Mouse (Mus musculus) embryonic facial prominence, embryonic 13.5 days (tissue): Measurements from ENCODE around the gene Lrfn2. TPM values are rescaled to one million over a fixed set of nuclear protein-coding genes. Genes with fewer than 3 reads are reported as not detected.

Source experiments
- ATAC-seq: fragments of 200-750 bp; cut with Nextera tagmentation; 2 replicates; pipeline ENCODE4 v1.8.0; 2017; ENCODE audit warnings: low read depth; ENCODE audit not compliant: insufficient number of reproducible peaks, insufficient read depth, low FRiP score, low TSS enrichment
- H3K27ac ChIP-seq: fragments of 300-500 bp; sonication (generic); 2 replicates; pipeline ENCODE4 v1.5.1; 2015; ENCODE audit warnings: moderate library complexity, mild to moderate bottlenecking, inconsistent platforms
- H3K27me3 ChIP-seq: fragments of 300-500 bp; sonication (generic); 2 replicates; pipeline ENCODE4 v1.6.1; 2015; ENCODE audit warnings: mild to moderate bottlenecking, inconsistent platforms
- H3K36me3 ChIP-seq: fragments of 300-500 bp; sonication (generic); 2 replicates; pipeline ENCODE4 v1.6.1; 2015; ENCODE audit warnings: mild to moderate bottlenecking, inconsistent platforms
- H3K4me1 ChIP-seq: fragments of 300-500 bp; sonication (generic); 2 replicates; pipeline ENCODE4 v1.6.1; 2015; ENCODE audit warnings: inconsistent platforms
- H3K4me2 ChIP-seq: fragments of 300-500 bp; sonication (generic); 2 replicates; pipeline ENCODE4 v1.6.1; 2015; ENCODE audit warnings: moderate library complexity, mild to moderate bottlenecking, inconsistent platforms
- H3K4me3 ChIP-seq: fragments of 300-500 bp; sonication (generic); 2 replicates; pipeline ENCODE4 v1.5.1; 2015; ENCODE audit warnings: mild to moderate bottlenecking, inconsistent platforms
- H3K9ac ChIP-seq: fragments of 300-500 bp; sonication (generic); 2 replicates; pipeline ENCODE4 v1.6.1; 2015; ENCODE audit warnings: mild to moderate bottlenecking, inconsistent platforms
- H3K9me3 ChIP-seq: fragments of 300-500 bp; sonication (generic); 2 replicates; pipeline ENCODE4 v1.6.1; 2016; ENCODE audit warnings: inconsistent platforms
- WGBS: fragments of 180-500 bp; shearing (Covaris S2); methylation state at CpG from one replicate; pipeline ENCODE4 v1.1.7; 2015; ENCODE audit warnings: mixed read lengths; 5-methylcytosine and 5-hydroxymethylcytosine counted together
- polyA plus RNA-seq: library from polyadenylated mRNA; unstranded; fragments of >200 nt; fragmentation: Nextera tagmentation; extraction: Ambion mirVana; gene quantifications from 2 replicates; pipeline ENCODE4 v1.2.1, GENCODE M21; 2015

Lrfn2 gene
- polyA plus RNA-seq, 1 experiment from 2014 or later = 1.0 TPM

- ATAC-seq = no peak
- Histone ChIP-seq H3K4me1 (peaks cover 31% of the 10 kb centered on the region), H3K27ac (no peak overlapping the region), H3K4me3 (no peak overlapping the region), H3K9me3 (no peaks in the 10 kb centered on the region), H3K36me3 (no peaks in the 10 kb centered on the region), H3K4me2 (no peak overlapping the region), H3K9ac (no peak overlapping the region), H3K27me3 (no peaks in the 10 kb centered on the region)
- 29% methylated on average over 6 of the region's 6 CpGs for WGBS
Observed at GRCm38 (mm10) chr17:48972866-48973265, 40.7 kb downstream of the Lrfn2 start.

DNA sequence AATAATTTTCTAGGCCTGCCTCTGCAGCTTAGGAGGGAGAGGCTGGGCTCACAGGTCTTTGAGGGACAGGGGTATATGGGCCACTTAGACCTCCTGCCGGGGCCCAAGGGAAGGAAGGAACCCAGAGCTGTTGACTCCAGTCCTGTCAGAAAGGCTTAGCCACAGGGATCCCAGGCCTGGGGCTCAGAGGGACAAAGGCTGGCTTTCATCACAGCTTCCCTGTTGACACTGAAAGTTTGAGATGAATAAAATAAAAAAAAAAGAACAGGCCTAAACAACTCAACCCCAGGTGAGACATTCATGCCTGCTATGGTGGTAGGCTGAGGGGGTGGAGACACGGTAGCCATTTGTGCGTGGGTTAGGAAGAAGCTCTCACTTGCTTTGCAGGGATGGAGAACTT, 41.2 kb downstream of the Lrfn2 start:
- WGBS = 15% methylated on average over 3 of the region's 3 CpGs
- H3K36me3 ChIP-seq = no peaks in the 10 kb centered on the region
- H3K27me3 ChIP-seq = no peaks in the 10 kb centered on the region
- no peak overlapping the region for H3K9ac ChIP-seq
- no peak for ATAC-seq
- H3K4me1 ChIP-seq = peaks cover 36% of the 10 kb centered on the region
- H3K27ac ChIP-seq = no peak overlapping the region
- no peak overlapping the region for H3K4me2 ChIP-seq
- H3K9me3 ChIP-seq = no peaks in the 10 kb centered on the region
- H3K4me3 ChIP-seq = no peak overlapping the region

DNA sequence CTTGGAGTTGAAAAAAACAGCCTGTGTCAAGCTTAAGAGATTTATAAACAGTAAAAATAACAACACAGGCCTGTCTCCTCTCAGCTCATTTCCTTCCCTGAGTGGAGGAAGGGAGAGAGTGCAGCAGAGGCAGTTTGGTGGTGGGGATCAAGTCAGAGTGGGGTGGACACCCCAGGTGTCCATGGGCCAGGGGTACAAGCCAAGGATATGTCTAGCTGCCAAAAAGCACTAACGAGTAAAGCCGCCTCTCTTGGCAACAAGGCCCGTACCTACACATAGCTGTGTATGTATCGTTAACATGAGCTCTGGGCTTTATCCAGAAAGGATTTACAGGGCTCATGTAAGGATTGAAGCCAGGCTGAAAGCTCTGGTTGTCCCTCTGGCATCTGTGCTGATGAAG, 42.9 kb downstream of the Lrfn2 start:
- Histone ChIP-seq H3K27ac (peak overlapping the region; percentile 48), H3K4me3 (no peak overlapping the region), H3K9me3 (no peaks in the 10 kb centered on the region), H3K27me3 (no peaks in the 10 kb centered on the region), H3K36me3 (no peaks in the 10 kb centered on the region), H3K4me1 (peaks cover 36% of the 10 kb centered on the region), H3K9ac (no peak overlapping the region), H3K4me2 (no peak overlapping the region)
- 58% methylated on average over 4 of the region's 4 CpGs for WGBS
- no peak; the same call in 1 of the 2 replicates for ATAC-seq

GRCm38 (mm10) chr17:48976611-48977022, 44.4 kb downstream of the Lrfn2 start:
- Histone ChIP-seq H3K36me3 (no peaks in the 10 kb centered on the region), H3K4me3 (no peak overlapping the region), H3K9me3 (no peaks in the 10 kb centered on the region), H3K27me3 (no peaks in the 10 kb centered on the region), H3K4me1 (peaks cover 41% of the 10 kb centered on the region), H3K27ac (peak overlapping the region; percentile 60), H3K4me2 (0 out of 2 replicates have a peak overlapping the region, but pooled peaks have one; percentile 5), H3K9ac (no peak overlapping the region)
- 14% methylated on average over 5 of the region's 5 CpGs for WGBS
- ATAC-seq = peak; percentile 60; the same call in 1 of the 2 replicates

DNA sequence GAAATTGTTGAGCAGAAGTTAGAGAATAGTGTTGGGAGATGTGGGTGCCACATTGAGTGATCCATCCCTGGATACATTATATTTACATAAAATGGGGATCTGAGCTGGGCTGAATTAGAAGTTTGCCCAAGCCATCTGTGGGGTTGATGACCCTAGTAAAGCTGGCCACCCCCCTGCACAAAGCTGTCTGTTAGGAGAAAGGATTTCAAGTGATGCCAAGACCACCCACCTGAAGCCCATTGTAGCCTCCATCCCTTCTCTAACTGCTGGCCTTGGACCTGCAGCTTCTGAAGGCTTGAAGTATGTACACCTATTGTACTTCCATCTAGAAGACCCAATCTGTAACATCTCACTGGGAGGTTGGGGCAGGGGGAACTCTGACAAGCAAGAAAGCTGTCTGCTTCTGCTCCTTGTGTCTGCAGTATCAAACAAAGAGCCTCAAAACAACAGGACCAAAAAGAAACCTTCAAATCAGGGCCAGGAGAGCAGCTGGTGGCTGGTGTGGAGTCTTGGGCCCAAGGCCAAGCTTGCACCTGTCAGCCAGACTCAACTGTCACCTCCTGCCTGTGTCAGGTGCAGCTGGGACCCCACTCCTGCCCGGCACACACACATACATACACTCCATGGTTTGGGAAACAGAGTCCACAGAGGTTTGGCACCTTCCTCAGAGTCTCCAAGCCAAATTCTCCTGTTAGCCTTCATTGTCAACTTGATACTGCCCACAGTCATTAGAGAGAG, 63.2 kb downstream of the Lrfn2 start:
- ATAC-seq = no peak
- Histone ChIP-seq H3K4me2 (no peak overlapping the region), H3K9me3 (no peaks in the 10 kb centered on the region), H3K27me3 (0 out of 2 replicates have a peak, but pooled peaks cover 8% of the 10 kb centered on the region), H3K9ac (no peak overlapping the region), H3K4me1 (peaks cover 6% of the 10 kb centered on the region), H3K36me3 (no peaks in the 10 kb centered on the region), H3K27ac (no peak overlapping the region), H3K4me3 (no peak overlapping the region)
- 56% methylated on average over 1 of the region's 1 CpGs for WGBS

GRCm38 (mm10) chr17:48999463-49000227, 67.5 kb downstream of the Lrfn2 start:
- Histone ChIP-seq H3K27me3 (0 out of 2 replicates have a peak, but pooled peaks cover 8% of the 10 kb centered on the region), H3K36me3 (no peaks in the 10 kb centered on the region), H3K4me1 (peaks cover 6% of the 10 kb centered on the region), H3K4me2 (no peak overlapping the region), H3K9ac (no peak overlapping the region), H3K9me3 (no peaks in the 10 kb centered on the region), H3K27ac (no peak overlapping the region), H3K4me3 (no peak overlapping the region)
- 7% methylated on average over 11 of the region's 11 CpGs for WGBS
- ATAC-seq = no peak

DNA sequence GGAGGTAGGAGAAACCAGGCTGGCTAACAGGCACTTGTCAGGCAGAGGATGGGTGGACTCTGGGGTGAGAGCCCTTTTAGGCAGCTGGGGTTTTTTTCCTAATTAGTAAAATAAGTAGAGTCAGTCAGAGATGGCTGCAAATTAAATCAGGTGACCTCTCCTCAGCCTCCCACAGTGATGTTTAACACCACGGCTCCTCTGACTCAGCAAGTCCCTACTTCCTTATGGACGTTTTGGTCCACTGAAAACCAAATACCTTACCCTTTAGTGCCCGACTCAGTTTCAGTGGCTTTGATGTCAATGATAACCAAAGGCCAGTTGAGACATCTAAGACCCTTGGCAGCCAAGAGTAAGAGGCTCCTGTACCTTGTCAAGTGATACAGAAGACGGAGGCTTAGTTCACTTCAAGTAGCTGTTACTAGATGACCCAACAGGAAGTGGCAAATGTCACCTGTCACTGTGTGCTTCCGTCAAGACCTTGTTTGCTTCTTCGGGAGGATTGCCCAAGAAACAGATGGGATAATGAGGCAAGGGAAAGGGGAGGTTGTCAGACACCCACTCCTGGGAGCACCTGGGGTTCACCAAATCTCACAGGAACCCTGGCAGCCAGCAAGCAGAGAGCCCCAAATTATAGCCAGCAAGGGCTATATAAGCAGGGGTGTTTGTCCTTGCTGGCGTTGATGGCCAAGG, 77.3 kb downstream of the Lrfn2 start:
- 59% methylated on average over 7 of the region's 7 CpGs for WGBS

GRCm38 (mm10) chr17:49013876-49014600, 81.9 kb downstream of the Lrfn2 start:
- 0 out of 2 replicates have a peak, but pooled peaks cover 8% of the 10 kb centered on the region for H3K4me1 ChIP-seq
- H3K27ac ChIP-seq = no peak overlapping the region
- no peaks in the 10 kb centered on the region for H3K27me3 ChIP-seq
- H3K4me2 ChIP-seq = no peak overlapping the region
- H3K36me3 ChIP-seq = no peaks in the 10 kb centered on the region
- no peak for ATAC-seq
- no peak overlapping the region for H3K4me3 ChIP-seq
- H3K9ac ChIP-seq = no peak overlapping the region
- H3K9me3 ChIP-seq = no peaks in the 10 kb centered on the region
- 71% methylated on average over 7 of the region's 7 CpGs for WGBS

More for the DNA sequence above, 77.3 kb downstream of the Lrfn2 start:
- H3K36me3 ChIP-seq = no peaks in the 10 kb centered on the region
- H3K9ac ChIP-seq = no peak overlapping the region
- no peak overlapping the region for H3K4me2 ChIP-seq
- H3K4me1 ChIP-seq = no peaks in the 10 kb centered on the region
- no peak overlapping the region for H3K4me3 ChIP-seq
- no peaks in the 10 kb centered on the region for H3K9me3 ChIP-seq
- no peak for ATAC-seq
- H3K27ac ChIP-seq = no peak overlapping the region
- no peaks in the 10 kb centered on the region for H3K27me3 ChIP-seq

- H3K9ac ChIP-seq = no peak overlapping the region
- no peak overlapping the region for H3K27ac ChIP-seq
- no peak overlapping the region for H3K4me3 ChIP-seq
- 0 out of 2 replicates have a peak, but pooled peaks cover 11% of the 10 kb centered on the region for H3K4me1 ChIP-seq
- no peak overlapping the region for H3K4me2 ChIP-seq
- WGBS = 88% methylated on average over 6 of the region's 6 CpGs
- ATAC-seq = no peak
- no peaks in the 10 kb centered on the region for H3K27me3 ChIP-seq
- H3K9me3 ChIP-seq = no peaks in the 10 kb centered on the region
- H3K36me3 ChIP-seq = no peaks in the 10 kb centered on the region
Observed at GRCm38 (mm10) chr17:49015368-49015767, 83.2 kb downstream of the Lrfn2 start.

GRCm38 (mm10) chr17:49016229-49016628, 84.0 kb downstream of the Lrfn2 start:
- no peaks in the 10 kb centered on the region for H3K36me3 ChIP-seq
- H3K27me3 ChIP-seq = no peaks in the 10 kb centered on the region
- no peak overlapping the region for H3K4me2 ChIP-seq
- whole genome bisulfite sequencing = 87% methylated on average over 6 of the region's 6 CpGs
- H3K27ac ChIP-seq = no peak overlapping the region
- no peak for ATAC-seq
- H3K4me1 ChIP-seq = 0 out of 2 replicates have a peak, but pooled peaks cover 11% of the 10 kb centered on the region
- no peaks in the 10 kb centered on the region for H3K9me3 ChIP-seq
- no peak overlapping the region for H3K4me3 ChIP-seq
- no peak overlapping the region for H3K9ac ChIP-seq
